Mouse (Mus musculus) brown adipose tissue, adult 24 weeks (tissue): Measurements from ENCODE around the gene Cgref1. TPM values are rescaled to one million over a fixed set of nuclear protein-coding genes. Genes with fewer than 3 reads are reported as not detected.

ENCODE experiments used
- H3K27ac ChIP-seq: fragments of 200-500 bp; replicated peaks from 2 replicates; pipeline ENCODE4 v1.5.1; 2012; ENCODE audit warnings: low read depth, mild to moderate bottlenecking, low read length
- H3K4me1 ChIP-seq: fragments of 200-500 bp; 2 replicates; pipeline ENCODE4 v1.6.1; 2012; ENCODE audit warnings: low read length, mixed read lengths; ENCODE audit not compliant: control insufficient read depth, insufficient read depth, insufficient read length
- H3K4me3 ChIP-seq: fragments of 200-500 bp; 2 replicates; pipeline ENCODE4 v1.5.1; 2012; ENCODE audit warnings: low read depth, mild to moderate bottlenecking, low read length, moderate library complexity; ENCODE audit not compliant: insufficient read depth
- polyA plus RNA-seq: library from polyadenylated mRNA; stranded (reverse); fragments of >200 nt; gene quantifications from 2 replicates; pipeline ENCODE4 v1.2.4, GENCODE M21; 2012; ENCODE audit not compliant: missing spikeins, insufficient read depth, insufficient read length

The Cgref1 gene
- polyA plus RNA-seq, 1 experiment = not detected

GRCm38 (mm10) chr5:30930121-30930520 is 15.3 kb downstream of the Cgref1 start:
- H3K27ac ChIP-seq = no peak overlapping the region
- no peaks in the 10 kb centered on the region for H3K4me1 ChIP-seq
- no peak overlapping the region for H3K4me3 ChIP-seq

GRCm38 (mm10) chr5:30927945-30928529 is 17.4 kb downstream of the Cgref1 start:
- no peaks in the 10 kb centered on the region for H3K4me1 ChIP-seq
- H3K4me3 ChIP-seq = no peak overlapping the region
- no peak overlapping the region for H3K27ac ChIP-seq

GRCm38 (mm10) chr5:30926073-30926472 is 19.3 kb downstream of the Cgref1 start:
- Histone ChIP-seq H3K27ac (no peak overlapping the region), H3K4me3 (no peak overlapping the region), H3K4me1 (peaks cover 7% of the 10 kb centered on the region; the same call in 1 of the 2 replicates)

- Histone ChIP-seq H3K4me3 (no peak overlapping the region), H3K4me1 (peaks cover 7% of the 10 kb centered on the region; the same call in 1 of the 2 replicates), H3K27ac (no peak overlapping the region)
Measured at GRCm38 (mm10) chr5:30925217-30925616, 20.2 kb downstream of the Cgref1 start.

- Histone ChIP-seq H3K4me3 (no peak overlapping the region), H3K27ac (no peak overlapping the region)
Measured at GRCm38 (mm10) chr5:30924614-30925013, 20.8 kb downstream of the Cgref1 start.

GRCm38 (mm10) chr5:30923119-30923518 is 22.3 kb downstream of the Cgref1 start:
- H3K27ac ChIP-seq = no peak overlapping the region
- H3K4me3 ChIP-seq = no peak overlapping the region
- H3K4me1 ChIP-seq = peaks cover 7% of the 10 kb centered on the region; the same call in 1 of the 2 replicates

More at GRCm38 (mm10) chr5:30924614-30925013, 20.8 kb downstream of the Cgref1 start:
- H3K4me1 ChIP-seq = peaks cover 7% of the 10 kb centered on the region; the same call in 1 of the 2 replicates

GRCm38 (mm10) chr5:30922581-30923041 is 22.8 kb downstream of the Cgref1 start:
- no peak overlapping the region for H3K27ac ChIP-seq
- H3K4me1 ChIP-seq = peaks cover 7% of the 10 kb centered on the region
- H3K4me3 ChIP-seq = peak overlapping the region; percentile 75; the same call in 1 of the 2 replicates

- Histone ChIP-seq H3K27ac (peak within 1 kb of the TSS; percentile 35), H3K4me1 (peaks cover 9% of the 10 kb centered on the region), H3K4me3 (peak within 1 kb of the TSS; percentile 75)
Measured at GRCm38 (mm10) chr5:30921256-30922033, 23.9 kb downstream of the Cgref1 start, which contains the start of gene Khk. Gene Khk, plus strand, starts transcription at chr5:30921431.

GRCm38 (mm10) chr5:30920621-30921020 is 24.8 kb downstream of the Cgref1 start:
- H3K27ac ChIP-seq = no peak overlapping the region
- H3K4me3 ChIP-seq = no peak overlapping the region
- peaks cover 9% of the 10 kb centered on the region for H3K4me1 ChIP-seq

- Histone ChIP-seq H3K27ac (no peak overlapping the region), H3K4me3 (no peak overlapping the region), H3K4me1 (peaks cover 15% of the 10 kb centered on the region)
Measured at GRCm38 (mm10) chr5:30919831-30920614, 25.4 kb downstream of the Cgref1 start.

- Histone ChIP-seq H3K4me3 (no peak overlapping the region), H3K27ac (no peak overlapping the region), H3K4me1 (peaks cover 26% of the 10 kb centered on the region)
Measured at GRCm38 (mm10) chr5:30918691-30919090, 26.7 kb downstream of the Cgref1 start.

GRCm38 (mm10) chr5:30917891-30918670 is 27.3 kb downstream of the Cgref1 start:
- no peak overlapping the region for H3K27ac ChIP-seq
- H3K4me1 ChIP-seq = peaks cover 26% of the 10 kb centered on the region

GRCm38 (mm10) chr5:30917348-30917747 is 28.0 kb downstream of the Cgref1 start:
- H3K4me1 ChIP-seq = peaks cover 30% of the 10 kb centered on the region
- no peak overlapping the region for H3K4me3 ChIP-seq
- H3K27ac ChIP-seq = no peak overlapping the region

More at GRCm38 (mm10) chr5:30917891-30918670, 27.3 kb downstream of the Cgref1 start:
- no peak overlapping the region for H3K4me3 ChIP-seq

GRCm38 (mm10) chr5:30916841-30917240 is 28.6 kb downstream of the Cgref1 start:
- H3K4me3 ChIP-seq = no peak overlapping the region
- peaks cover 29% of the 10 kb centered on the region for H3K4me1 ChIP-seq
- peak overlapping the region; percentile 86 for H3K27ac ChIP-seq
